Comparison of ENCODE assay signal across 24 mouse cellular contexts in the genomic region with DNA sequence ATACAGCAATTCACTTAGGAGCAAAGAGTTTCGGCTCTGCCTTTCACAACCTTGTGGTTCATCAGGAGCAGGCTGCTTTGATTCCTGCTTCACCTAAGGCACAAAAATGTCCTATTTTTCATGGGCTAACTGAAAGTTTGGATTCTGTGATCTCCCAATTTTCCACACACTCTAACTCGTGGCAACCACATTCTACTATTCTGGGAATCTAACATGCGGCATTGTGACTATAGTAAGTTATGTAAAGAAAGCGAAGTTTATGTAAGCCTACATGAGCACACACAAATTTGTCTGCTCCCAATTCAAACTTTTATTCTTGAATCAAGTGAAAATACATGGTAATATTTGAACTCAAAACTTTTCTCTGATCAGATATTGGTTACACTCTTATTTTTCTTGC.
"Had no signal": no experiment of that assay in that cellular context is flagged by ENCODE, and none has a peak within 500 bp of the region (broad histone marks: within the 10 kb centered on the region; RNA-seq: fewer than 3 reads in every experiment).

No protein-coding gene starts in this region.

- H3K9me3 ChIP-seq: heart, embryonic 10.5 days; heart, embryonic 12.5 days; hindbrain, embryonic 10.5 days; hindbrain, embryonic 12.5 days; intestine, embryonic 15.5 days; limb, embryonic 13.5 days; limb, embryonic 15.5 days; liver, embryonic 12.5 days had no signal

- H3K9ac ChIP-seq: heart, embryonic 12.5 days; hindbrain, embryonic 12.5 days; hindbrain, embryonic 14.5 days; intestine, embryonic 15.5 days; limb, embryonic 13.5 days; limb, embryonic 15.5 days; liver, embryonic 12.5 days; liver, embryonic 14.5 days had no signal

- H3K27ac ChIP-seq: gastrocnemius, adult 2 months; heart, embryonic 10.5 days; hindbrain, embryonic 10.5 days; hindbrain, embryonic 12.5 days; hindbrain, embryonic 14.5 days; intestine, embryonic 15.5 days; layer of hippocampus, adult 2 months; limb, embryonic 13.5 days; limb, embryonic 15.5 days; liver, embryonic 12.5 days; liver, embryonic 14.5 days had no signal

- H3K36me3 ChIP-seq: heart, embryonic 10.5 days; heart, embryonic 12.5 days; hindbrain, embryonic 10.5 days; hindbrain, embryonic 12.5 days; intestine, embryonic 15.5 days; limb, embryonic 13.5 days; limb, embryonic 15.5 days; liver, embryonic 12.5 days had no signal

- H3K27me3 ChIP-seq: heart, embryonic 12.5 days; hindbrain, embryonic 12.5 days; intestine, embryonic 15.5 days; limb, embryonic 13.5 days; limb, embryonic 15.5 days; liver, embryonic 12.5 days had no signal

- H3K4me2 ChIP-seq: heart, embryonic 12.5 days; hindbrain, embryonic 12.5 days; hindbrain, embryonic 14.5 days; intestine, embryonic 15.5 days; limb, embryonic 13.5 days; limb, embryonic 15.5 days; liver, embryonic 12.5 days had no signal

- H3K4me1 ChIP-seq: heart, embryonic 10.5 days; heart, embryonic 12.5 days; hindbrain, embryonic 10.5 days; hindbrain, embryonic 12.5 days; intestine, embryonic 15.5 days; limb, embryonic 13.5 days; limb, embryonic 15.5 days; liver, embryonic 12.5 days had no signal

- H3K4me3 ChIP-seq: gastrocnemius, adult 2 months; heart, embryonic 10.5 days; heart, embryonic 12.5 days; hindbrain, embryonic 10.5 days; hindbrain, embryonic 12.5 days; intestine, embryonic 15.5 days; layer of hippocampus, adult 2 months; limb, embryonic 13.5 days; limb, embryonic 15.5 days; liver, embryonic 12.5 days had no signal

- DNase-seq: gastrocnemius, adult 2 months; gastrocnemius, postnatal 10 days; gastrocnemius, postnatal 25 days; heart, adult 18-20 months; heart, postnatal 10 days; heart, postnatal 4 days; kidney, adult 18-20 months; kidney, adult 8-10 months; kidney, postnatal 10 days; kidney, postnatal 25 days; kidney, postnatal 4 days; layer of hippocampus, postnatal 36 days; left cerebral cortex, postnatal 4 days had no signal
